Mouse (Mus musculus): Measurements from ENCODE around the gene Islr.

Islr gene

GRCm38 (mm10) chr9:58153095-58153494 lies 51.0 kb downstream of the Islr start:
- no peak for ATAC-seq (ENCODE audit: low TSS enrichment)

GRCm38 (mm10) chr9:58150733-58151361 lies 53.3 kb downstream of the Islr start:
- ATAC-seq (ENCODE audit: low TSS enrichment) = no peak

GRCm38 (mm10) chr9:58148806-58149205 lies 55.3 kb downstream of the Islr start:
- ATAC-seq (ENCODE audit: low TSS enrichment) = no peak

DNA sequence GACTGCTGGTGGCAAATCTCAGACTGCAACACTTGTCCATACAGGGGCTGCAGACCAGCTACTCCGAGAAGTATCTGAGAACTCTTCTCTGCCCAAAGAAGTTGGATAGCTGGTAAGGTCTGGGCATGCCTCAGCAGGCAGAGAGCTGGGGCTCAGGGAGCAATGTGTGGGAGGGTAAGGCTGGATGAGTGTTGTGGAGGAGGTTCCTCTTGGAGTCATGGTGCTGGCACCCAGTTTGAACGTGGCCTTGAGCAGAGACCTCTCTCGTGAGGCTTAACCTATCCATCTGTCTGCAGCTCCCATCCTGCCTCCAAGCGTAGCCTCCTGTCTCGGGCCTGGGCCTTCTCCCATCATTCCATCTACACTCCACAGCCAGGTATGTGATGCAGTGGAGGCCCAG lies 58.7 kb downstream of the Islr start:
- ATAC-seq (ENCODE audit: low TSS enrichment) = no peak

DNA sequence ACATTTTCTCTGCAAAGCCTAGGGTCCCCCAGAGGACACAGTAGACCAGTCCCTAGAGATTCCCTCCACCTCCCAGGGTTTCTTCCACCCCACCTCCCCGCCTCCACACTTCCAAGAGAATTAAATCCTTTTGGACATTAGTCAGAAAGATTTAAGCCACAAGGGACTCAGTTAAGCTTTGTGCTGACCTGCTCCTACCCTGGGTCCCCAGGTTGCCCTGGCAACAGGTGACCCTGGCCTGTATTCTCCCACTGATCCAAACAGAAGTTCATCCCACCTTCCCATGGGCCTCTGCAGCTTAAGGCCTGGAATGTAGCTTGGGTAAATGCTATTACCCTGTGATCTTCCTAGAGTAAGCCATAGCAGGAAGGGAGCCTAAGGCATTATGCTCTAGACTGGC lies 59.4 kb downstream of the Islr start:
- ATAC-seq (ENCODE audit: low TSS enrichment) = no peak

- no peak for ATAC-seq (ENCODE audit: low TSS enrichment)
Observed at GRCm38 (mm10) chr9:58143419-58143818, 60.7 kb downstream of the Islr start.

DNA sequence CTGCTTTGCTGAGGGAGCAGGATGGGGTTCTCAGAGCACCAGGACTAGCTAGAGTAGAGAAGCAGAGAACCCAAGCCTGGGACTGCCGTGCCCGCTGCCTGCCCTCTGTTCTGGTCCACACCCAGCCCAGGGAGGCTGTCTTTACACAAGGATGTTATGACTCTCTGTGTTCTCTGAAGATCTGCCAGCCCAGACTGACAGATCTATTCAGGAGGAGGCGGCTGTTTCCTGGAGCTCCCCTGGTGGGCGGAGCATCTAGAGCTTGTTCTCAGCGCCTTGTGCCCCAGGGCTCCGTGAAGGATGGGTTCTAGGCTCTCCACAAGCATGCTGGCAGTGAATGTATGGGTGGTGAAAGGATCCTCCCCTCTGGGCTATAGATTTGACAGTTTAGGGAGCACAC lies 64.2 kb downstream of the Islr start:
- ATAC-seq (ENCODE audit: low TSS enrichment) = peak; percentile 85

GRCm38 (mm10) chr9:58135921-58136321 lies 68.2 kb downstream of the Islr start:
- no peak for ATAC-seq (ENCODE audit: low TSS enrichment)

DNA sequence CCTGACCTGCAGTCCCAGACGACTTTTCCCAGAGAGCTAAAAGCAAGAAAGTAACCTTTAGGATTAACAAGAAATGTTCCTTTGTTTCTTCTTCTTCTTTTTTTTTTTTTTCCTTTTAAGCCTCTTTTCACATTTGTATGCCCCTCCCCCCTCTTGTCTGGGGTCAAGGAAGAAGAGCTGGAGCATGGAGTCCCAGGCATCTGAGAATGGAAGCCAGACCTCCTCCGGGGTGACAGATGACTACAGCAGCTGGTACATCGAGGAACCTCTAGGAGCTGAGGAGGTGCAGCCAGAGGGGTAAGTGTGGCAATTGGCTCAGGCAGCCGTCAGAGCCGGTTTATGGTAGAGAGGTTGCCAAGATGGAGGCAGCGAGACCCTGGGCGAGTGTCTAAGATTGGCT lies 69.2 kb downstream of the Islr start:
- ATAC-seq (ENCODE audit: low TSS enrichment) = no peak

DNA sequence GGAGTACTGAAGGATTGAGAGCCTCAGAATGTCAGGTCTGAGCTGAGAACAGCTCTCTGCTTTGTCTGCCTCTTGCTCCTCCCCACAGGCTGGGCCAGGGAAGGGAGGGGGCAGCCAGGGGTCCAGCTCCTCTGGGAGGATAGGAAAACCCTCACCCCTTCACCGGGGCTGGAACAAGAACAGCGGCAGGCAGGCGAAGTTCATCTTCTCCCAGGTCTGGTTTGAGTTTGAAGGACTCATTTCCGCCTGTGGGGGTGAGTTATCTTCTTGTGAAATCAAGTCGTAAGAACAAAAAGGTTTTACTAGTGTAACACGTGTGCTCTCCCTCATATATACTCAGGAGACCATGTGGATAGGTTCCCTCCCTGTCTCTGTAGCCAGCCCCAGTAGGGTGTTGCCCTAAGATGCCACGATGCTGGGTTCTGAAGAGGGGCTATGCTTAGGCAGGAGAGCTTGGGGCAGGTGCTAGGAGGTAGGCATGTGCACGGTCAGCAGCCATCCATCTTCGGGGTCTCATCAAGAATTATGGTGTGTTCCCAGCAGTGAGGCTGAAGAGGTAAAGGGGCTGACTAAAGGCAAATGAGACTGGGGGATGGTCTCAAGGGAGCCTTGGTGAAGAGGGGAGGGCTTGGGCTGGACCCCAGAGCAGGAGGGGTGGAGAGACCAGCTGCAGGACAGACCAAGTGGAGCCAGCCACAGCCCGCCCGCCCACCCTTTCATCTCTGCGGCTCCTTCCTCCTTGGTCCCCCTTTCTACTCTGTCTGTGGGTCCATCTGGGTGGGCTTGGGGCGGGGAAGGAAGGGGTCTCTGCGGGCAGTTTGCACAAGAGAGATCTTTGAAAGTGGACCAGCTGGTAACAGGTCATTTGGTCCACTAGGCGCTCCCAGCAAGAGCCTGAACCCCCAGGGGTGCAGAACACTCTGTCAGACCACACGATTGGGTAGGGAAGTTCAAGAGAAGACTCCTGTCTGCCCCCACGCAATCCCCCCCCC lies 69.9 kb downstream of the Islr start:
- no peak for ATAC-seq (ENCODE audit: low TSS enrichment)

- ATAC-seq (ENCODE audit: low TSS enrichment) = no peak
Observed at GRCm38 (mm10) chr9:58131735-58132134, 72.4 kb downstream of the Islr start.

DNA sequence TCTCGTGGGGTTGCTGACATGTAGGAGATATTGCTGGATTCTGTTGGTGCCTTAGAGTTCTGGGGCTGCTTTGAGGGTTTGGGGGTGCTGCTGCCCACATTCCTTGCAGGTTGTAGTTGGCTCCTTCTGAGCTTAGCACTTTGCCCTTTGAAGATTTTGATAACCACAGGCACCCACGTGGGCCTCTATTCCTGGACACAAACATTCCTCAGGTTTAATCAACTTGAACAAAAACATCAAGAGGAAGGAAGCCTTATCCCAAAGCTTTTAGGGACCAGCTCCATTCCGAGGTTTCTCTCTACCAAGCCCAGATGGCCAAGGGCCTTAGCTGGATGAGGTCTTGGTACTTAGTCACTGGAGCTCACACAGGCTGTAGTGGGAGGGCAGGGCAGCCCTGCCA lies 73.2 kb downstream of the Islr start:
- ATAC-seq (ENCODE audit: low TSS enrichment) = no peak

DNA sequence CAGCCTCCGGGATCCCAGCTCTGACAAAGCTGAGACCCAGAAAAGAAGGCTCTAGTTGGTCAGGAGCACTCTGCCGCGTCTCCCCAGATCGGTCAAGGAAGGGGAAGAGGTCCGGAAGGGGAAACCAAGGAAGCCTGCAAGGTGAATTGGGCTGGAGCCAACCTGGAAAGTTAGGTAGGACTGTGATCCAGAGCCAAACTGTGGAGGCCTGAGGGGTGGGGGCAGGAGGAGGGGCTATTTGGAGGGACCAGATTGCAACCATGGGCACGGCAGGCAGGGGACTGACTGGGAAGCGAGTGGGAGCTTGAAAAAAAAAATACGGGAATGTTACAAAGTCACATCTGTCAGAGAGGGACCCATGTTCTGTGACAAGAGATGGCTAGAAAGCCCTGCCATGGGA lies 74.6 kb downstream of the Islr start:
- ATAC-seq (ENCODE audit: low TSS enrichment) = no peak

DNA sequence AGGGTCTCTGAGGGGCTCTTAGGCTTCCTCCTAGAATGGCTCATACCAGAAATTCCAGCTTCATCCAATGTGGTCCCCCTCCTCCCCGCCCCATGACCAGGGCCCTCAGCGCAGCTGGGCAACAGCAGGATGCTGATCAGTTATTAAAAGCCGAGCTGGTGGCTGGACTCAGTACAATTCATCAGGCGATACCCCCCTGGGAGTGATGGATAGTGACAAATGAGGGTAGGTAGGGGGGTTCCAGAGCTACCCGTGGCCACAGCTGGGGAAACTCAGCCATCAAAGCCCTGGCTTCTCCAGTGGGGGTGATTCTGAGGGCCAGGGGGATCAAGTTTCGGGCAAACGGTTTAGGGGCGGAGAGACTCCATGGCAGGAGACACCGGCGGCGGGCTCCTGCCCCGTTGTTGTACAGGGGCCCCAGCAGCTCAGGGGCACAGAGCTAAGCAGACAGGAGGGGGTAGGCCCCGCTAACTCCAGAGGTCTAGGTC lies 75.1 kb downstream of the Islr start:
- ATAC-seq (ENCODE audit: low TSS enrichment) = no peak

DNA sequence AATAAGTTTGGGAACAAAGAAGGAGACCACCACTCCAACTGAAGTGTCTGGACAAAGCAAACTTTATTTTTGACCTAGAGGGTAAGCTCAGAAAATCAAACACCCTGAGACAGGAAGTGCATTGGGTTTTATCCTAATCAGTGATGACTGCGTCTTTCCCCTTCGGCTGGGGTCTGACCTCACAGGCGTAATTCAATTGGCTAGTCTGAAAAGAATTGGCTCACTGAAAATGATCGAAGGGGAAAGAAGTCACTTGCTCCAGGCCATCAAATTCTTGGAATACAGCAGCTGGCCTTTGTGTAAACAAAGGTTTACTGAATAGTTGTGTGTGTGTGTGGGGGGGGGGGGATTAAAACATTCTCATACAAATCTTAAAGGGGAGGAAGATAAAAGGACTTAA lies 78.3 kb downstream of the Islr start:
- ATAC-seq (ENCODE audit: low TSS enrichment) = no peak

DNA sequence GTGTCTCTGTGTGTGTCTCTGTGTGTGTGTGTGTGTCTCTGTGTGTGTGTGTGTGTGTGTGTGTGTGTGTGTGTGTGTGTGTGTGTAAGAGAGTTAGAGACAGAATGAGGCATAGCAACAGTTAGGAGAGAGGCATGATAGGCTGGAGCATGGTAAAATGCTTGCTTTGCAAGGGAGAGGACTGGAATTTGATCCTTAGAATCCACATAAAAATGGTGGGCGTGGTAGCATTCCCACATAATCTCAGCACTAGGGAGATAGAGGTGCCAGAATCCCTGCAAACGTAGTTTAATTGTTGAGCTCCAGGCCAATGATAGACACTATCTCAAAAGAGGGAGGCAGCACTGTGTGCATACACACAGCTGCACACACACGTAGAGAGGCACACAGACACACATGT lies 79.0 kb downstream of the Islr start:
- ATAC-seq (ENCODE audit: low TSS enrichment) = no peak

DNA sequence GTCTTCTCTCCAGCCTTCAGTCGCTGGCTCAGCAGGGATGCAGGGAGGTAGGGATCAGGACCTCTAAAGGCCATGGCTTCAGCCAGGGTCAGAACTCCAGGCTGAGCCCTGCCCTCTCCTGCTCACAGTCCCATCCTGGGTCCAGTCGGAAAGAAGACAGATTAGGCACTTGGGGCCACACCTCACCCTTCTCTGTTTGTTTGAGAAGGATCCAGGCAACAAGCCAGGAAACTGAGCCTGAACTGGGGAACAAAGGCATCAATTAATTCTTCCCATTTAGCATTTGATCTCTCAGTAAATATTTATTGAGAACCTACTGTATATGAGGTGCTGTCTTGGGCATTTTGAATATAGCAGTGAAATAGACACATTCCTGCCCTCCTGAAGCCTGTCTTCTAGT lies 85.4 kb downstream of the Islr start, which contains the start of gene Ccdc33:
TSS of gene Ccdc33 (minus strand) at position 153 of the 400 bp plus-strand sequence.
- no peak for ATAC-seq (ENCODE audit: low TSS enrichment)

- peak; percentile 35; the same call in 1 of the 2 replicates for ATAC-seq (ENCODE audit: low TSS enrichment)
Observed at GRCm38 (mm10) chr9:58116024-58116651, 88.0 kb downstream of the Islr start.

- no peak for ATAC-seq (ENCODE audit: low TSS enrichment)
Observed at GRCm38 (mm10) chr9:58115297-58115925, 88.7 kb downstream of the Islr start.

DNA sequence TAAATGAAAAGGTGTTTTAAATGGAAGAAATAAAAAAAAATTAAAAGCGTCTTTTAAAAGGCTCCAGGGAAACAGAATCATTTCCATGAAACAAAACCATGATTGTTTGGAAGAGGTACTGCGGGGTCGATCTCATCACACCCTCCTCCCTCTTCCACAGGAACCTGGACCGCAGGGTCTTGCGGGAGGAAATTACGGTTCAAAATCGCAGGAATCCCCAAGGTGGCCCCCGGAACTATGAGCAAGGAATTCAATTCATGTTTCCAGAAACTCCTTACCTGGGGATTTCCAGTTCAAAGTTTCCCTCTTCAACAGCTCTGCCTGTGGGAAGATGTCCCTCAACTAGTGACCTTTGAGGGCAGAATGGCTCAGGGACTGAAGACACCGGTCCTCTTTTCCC lies 90.1 kb downstream of the Islr start:
- no peak for ATAC-seq (ENCODE audit: low TSS enrichment)

DNA sequence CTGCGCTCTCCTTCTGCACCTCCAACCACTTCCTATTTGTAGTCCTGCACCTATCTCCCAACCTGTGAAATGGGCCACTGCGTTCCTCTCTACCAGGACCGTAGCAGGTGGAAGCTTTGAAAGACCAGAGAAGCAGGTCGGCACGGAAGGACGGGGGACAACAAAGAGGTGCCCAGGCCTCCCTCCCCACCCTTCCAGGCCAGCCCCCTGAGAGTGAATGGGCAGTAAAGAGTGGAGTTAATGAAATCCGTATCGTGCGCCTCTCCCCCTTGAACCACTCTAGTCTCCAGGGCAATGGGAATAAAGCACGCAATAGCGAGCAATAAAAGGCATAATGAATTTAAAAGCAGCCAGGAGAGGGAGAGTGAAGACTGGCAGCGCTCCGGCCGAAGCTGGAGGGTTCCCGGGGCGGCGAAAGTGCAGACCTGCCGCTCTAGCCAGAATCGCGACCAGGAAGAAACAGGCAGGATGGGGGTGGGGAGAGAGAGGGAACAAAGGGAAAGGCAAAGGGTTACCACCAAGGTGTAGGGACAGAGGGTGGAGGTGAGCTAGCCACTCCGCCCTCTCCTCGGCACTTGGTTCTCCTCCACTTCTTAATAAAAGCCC lies 90.7 kb downstream of the Islr start:
- no peak for ATAC-seq (ENCODE audit: low TSS enrichment)

GRCm38 (mm10) chr9:58112866-58113278 lies 91.2 kb downstream of the Islr start:
- ATAC-seq (ENCODE audit: low TSS enrichment) = no peak
